Mouse (Mus musculus): Measurements from ENCODE around the gene Smyd3.

Smyd3 gene

DNA sequence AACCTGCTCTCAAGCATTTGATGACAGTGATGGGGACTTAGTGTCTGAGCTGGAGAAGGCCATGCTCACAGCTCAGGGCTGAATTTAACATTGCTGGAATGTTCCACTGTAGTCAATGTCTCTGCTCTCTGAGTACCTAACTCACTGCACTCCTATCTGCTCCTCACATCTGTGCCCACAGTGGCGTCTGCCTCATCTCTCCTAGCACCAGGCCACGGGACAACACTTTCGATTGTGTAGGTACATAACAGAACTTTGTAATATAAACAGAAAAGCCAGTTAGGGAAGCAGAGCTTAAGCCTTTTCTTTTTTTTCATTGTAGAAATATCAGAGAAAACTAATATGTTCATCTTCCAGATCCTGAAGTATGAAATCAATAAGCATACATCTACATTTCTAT is 462.1 kb downstream of the Smyd3 start:
- DNase-seq, result no peak

DNA sequence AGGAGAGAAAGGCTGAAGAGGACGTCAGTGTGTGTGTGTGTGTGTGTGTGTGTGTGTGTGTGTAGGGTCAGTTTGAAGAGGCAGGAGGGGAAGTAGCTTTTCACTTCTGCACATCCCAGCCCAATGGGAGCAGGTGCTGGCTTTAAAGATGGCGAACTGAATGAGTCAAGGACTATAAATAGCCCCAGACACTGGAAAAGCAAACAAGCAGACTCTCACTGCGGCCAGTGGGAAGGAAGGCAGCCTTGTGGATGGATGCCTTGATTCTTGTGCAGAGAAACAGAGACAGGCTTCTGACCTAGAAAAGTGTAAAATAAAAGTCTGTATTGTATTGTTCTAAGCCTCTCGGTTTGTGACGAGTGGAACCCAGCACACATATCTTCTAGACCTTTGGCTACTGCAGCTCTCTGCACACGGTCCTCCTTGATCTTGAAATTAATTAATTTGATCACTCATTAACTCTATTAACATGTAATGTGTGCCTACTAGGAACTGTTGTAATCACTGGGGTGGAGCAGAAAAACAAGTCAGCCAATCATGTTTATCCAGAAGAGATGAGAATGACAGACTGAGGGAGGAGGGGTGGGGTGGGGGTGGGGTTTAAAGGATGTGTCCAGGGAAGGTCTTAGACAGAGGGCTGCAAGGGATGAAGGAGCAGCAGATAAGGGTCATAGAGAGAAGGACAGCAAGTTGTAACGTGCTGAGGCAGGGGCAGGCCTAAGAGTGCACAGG is 463.3 kb downstream of the Smyd3 start:
- no peak for DNase-seq

DNA sequence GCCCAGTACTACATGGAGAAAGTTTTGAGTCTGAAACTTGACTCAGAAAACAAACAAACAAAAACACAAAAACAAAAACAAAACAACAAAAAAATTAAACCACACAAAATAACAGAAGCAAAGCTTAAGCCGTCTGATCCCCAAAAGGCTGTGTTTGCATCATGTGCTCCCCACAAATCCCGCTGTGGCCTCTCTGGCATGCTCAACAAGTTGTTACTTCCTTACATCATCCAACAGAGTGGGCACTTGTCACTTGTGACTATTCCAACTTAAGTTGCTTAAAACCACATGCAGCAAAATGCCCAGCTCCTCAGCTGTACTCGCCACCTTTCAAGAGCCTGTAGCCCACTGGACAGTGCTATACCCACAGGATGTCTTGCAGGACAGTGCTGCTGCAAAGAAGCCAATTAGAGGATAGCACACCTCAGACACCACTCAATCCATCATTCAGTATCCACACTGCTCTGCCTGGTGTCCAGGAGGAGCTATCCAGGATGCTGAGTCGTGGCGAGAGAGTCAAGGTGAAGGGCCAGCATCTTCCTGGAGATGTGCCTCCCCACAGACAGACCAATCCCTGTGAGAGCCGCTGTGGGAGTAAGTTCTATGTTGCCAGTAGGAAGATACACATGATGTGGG is 465.2 kb downstream of the Smyd3 start:
- DNase-seq, result no peak

DNA sequence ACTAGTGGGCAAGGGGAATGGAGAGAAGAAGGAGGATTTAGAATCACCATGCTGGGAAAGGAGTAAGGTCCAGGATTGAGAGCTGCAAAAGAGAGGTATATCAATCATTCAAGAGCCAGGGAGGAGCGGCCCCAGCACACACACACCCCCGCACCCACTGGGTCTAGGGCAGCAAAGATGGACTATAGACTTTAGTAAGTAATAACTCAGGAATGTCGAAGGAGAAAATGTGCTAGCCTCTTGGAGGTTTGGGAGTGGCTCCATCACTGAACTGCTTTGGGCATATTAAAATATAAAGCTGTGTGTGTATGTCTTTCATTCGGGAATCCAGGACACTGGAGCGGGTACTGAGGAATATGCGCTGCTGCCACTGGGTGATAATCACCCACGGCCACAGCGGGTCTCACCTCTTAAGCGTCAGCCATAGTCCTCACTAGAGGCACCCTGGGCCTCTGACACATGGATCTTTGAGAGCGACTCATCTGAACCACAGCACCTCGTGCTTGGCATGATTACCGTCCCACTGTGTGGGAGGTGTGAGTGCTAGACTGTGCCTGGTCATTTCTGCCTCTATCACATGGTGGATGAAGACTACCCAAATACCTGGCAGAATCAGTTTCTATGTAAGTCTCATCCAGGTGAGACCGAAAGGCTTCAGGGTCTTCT is 469.8 kb downstream of the Smyd3 start:
- DNase-seq, result no peak

DNA sequence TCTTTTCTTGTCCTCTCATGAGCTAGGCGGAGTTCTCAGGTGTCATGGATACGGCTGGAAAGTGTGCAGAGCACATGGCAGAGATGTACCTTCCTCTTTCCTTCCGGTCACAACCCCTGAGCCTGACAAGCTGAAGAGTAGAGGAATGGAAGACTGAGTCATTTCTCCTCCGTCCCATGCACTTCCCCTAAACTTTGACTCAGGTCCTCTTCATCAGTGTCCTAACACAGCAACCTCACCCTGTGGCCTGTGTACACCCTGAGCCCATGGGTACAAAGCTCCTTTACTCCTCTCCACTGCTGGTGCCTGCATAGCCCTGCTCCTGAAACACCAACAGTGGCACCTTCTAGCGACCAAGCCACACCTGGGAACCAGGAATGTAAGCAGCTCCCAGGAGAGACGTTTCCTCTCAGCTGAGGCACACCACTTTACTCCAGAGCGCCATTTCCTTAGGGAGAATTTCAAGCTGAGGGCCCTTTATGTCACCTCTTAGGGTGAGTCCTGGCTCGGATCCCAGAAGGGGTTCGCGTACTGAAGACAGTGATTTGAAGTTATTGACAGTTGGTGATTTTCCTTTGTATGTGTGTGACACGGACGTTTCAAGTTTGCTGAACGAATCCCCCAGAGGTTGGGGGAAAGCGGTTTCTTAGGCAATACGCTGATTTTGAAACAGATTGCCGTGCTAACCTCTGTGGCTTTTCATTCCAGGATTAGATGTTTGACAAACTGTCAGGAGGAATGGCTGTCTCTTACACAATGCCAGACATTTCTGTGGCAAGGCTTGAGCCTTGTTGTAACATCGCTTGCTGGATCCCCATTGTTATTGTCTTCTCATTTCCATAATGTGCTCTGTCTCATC is 471.8 kb downstream of the Smyd3 start:
- peak; percentile 28 for DNase-seq

DNA sequence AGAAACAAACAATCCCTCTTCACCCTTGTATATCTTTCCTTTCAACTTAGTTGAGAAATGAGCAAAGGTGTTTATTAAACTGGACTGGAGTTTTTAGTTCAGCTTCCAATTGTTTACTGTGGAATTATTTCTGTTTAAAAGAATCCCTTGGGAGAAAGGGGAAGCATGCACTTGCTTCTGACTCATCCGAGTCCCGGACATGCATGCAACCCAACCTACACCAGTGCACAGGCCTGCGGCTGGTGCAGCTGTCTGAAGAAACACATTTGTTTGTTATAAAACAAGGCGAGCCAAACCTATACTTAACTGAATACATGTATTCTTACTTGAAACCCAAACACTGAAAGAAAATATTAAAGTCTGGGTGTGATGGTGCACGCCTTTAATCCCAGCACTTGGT is 473.7 kb downstream of the Smyd3 start:
- no peak for DNase-seq

DNA sequence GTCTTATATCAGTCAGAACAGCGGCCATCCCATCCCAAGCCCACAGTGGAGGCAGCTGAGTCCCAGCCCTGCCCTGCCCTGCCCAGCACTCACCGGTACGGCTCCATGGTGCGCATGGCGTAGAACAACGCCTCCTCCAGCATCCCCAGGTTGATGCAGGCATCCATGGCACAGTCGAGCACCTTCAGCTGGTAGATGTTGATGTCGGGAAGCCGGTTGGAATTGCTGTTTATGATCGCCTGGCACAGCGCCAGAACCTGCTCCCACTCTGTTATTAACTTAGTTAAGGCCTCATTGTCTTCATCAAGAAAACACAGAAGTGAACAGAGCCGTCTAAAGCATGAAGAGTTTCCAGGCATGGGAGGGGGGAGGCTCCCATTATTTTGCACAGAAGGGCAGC is 474.2 kb downstream of the Smyd3 start:
- peak; percentile 32 for DNase-seq

DNA sequence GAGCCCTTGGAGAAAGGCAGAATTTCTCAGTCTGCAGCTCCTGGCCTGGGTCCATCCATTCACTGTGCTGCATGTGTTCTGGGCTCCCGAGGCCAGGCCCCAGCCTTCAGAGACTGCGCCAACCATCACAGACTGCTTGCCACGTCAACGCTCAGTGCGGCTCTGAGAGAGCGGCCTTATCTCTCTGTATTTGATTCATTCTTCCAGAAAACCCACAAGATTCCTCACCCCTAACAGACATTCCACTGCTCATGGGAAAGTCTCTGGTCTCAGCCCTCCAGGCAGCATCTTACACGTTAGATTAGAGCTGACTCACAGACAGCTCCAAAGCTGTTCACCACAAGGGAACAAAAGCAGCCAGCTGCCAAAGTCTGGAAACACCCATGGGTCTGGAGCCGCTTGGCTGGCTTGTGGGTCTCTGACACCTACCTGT is 475.9 kb downstream of the Smyd3 start:
- DNase-seq, result peak; percentile 59

DNA sequence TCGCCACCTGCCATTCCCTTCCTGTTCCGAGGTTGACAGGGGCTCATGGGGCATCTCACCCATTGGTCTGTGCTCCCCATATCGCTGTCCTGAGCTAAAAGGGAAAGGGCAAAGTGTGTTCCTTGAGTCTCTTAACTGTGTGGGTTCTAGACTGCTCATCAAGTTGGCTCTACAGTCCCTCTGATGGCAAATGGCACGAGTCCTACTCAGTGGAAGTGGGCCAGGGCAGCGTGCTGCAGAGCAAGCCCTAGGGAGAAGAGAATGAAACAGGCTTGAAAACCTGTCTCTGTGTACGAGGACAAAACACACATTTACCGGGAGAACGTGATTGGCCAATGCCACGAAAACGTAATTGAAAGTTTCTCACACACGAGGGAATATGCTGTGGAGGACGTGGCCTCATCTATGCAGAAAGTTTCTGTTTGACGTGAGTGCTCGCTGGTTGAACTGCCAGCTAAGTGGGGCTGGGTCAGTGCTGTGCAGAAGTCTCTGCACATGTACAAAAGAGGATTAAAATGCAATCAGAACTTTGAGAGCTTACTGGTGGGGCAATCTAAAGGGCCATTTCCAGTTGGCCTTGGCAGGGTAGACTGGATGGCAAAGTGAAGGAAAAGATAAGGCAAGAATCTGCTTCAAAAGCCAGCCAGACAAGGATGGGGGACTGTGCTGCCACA is 476.5 kb downstream of the Smyd3 start:
- no peak for DNase-seq

DNA sequence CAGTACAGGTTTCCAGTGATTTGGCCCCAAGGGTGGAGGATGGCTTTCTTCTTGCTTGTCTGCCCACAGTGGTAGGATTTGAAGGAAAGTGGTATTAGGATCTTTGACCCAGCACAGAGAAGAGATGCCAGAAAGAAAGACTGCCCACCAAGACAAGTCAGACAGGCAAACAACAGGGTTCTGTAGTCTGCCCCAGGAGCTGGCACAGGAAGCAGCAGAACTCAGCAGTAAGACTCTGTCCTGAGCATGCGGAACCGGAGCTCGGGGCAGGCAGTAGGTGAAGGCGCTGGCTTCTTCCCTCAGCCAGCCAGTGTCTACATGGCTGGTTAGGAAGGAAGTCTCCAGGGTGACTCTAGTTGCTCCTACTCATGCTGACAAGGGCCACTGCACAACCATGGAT is 479.0 kb downstream of the Smyd3 start:
- no peak for DNase-seq

DNA sequence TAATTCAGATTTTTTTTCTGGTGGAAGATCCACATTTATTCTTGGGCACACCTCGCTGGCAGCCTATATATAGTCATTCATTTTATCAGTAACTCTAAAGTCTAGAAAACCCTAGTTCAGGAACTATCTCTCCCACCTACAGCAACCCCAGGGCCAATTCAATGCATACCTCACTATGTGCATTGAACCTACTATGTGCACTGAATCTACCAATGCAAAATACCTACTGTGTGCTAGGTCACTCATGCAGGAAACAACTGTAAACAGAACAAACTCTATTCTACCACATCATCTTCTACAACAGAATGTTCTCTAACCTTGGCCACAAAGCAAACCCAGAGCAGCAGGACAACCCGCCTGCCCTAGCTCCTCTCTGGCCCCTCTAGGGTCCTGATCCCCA is 484.9 kb downstream of the Smyd3 start:
- no peak for DNase-seq

DNA sequence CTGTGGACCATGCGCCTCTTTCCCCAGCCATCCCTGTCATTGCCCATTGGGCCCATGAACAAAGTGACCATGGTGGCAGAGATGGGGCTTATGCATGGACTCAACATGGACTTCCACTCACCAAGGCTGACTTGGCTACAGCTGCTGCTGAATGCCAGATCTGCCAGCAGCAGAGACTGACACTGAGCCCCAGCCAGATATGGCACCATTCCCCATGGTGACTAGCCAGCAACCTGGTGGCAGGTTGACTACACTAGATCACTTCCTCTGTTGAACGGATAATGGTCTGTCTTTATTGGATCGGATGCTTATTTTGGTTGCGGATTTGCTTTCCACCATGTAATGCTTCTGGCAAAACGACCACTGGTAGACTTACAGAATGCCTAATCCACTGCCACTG is 486.3 kb downstream of the Smyd3 start:
- DNase-seq, result no peak

DNA sequence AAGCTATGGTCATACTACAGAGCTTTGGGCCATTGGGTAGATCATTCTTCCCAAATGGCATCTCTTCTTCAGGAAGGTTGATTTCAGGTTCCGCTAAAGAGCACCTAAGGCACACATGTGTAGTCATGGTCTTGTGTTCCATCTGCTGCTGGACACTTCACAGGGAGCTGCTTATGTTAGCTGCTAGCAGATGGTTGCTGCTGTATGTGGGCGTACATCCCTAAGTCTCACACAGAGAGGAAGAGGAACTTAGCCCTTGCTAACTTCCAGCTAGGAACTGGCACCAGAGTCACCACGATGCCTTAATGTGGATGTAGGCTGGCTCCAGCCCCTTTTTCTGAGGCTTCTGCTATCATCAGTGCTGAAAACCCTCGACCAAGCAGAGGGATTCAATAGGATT is 491.2 kb downstream of the Smyd3 start:
- DNase-seq, result no peak

DNA sequence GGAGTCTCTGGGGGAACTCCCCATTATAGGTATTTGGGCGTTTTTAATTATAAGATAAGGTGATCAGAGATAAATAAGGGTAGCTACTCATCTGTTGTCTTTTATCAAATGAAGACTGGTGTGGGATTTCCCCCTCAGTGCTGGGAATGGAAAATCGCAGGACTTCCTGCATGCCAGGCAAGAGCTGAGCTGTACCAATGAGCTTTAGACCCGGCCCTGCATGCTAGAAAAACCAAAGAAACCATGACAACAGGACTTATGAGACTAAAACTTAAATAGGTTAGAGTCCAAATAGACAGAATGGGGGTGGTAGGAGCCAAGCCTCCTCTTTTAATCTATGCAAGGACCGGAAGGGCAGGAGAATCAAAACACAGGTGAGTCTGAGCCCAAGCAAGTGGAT is 492.7 kb downstream of the Smyd3 start:
- DNase-seq, result no peak

DNA sequence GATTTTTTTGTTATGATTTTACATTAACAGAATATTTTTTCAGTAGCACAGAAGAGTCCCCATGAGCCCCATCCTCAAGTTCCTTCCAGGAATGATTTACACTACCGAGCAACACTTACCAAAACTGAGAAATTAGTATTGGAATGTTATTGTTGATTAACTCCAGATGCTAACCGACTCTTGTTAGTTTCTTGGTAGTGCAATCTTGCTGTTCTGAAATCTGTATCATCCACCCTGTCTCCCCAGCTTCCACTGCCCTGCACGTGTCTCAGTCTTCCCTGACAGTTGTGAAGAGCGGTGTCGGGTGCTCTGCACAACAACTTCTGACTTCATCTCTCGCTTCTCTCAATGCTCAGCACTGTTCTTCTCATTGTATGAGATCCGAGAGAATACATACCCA is 494.4 kb downstream of the Smyd3 start:
- DNase-seq, result no peak

DNA sequence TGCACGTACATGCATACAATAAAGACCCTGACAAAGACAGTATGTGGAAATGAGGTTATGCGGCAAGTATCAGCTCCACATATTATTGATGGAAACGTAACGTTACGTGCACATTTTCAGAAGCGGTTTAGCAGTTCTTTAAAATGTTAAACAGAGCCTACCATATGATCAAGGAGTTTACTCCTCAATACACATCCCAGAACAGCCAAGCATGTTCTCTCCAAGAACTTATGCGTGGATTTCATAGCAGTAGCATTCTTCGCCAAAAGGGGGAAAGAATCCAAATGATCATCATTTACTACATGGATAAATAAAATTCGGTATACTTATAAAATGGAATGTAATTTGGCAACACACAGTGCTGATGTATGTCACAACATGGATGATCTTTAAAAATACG is 500.4 kb downstream of the Smyd3 start:
- no peak for DNase-seq

DNA sequence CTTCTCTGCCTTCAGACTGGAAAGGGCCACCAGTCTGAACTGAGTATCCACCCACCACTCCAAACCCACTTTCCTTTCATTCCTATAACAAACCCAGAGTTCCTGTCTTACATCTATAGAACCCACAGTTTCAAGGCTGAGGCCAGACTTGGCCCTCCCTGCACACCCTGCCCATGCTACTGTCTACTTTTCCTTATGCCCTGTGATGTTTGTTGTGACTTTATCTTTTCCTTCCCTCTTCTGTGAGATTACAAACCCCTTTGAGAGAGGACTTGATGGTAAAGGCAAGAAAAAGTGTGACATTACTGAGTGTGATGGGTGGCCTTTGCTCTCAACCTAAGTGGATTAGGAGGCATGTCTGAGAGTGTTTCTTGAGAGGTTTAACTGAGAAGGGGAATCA is 504.8 kb downstream of the Smyd3 start:
- DNase-seq, result no peak

DNA sequence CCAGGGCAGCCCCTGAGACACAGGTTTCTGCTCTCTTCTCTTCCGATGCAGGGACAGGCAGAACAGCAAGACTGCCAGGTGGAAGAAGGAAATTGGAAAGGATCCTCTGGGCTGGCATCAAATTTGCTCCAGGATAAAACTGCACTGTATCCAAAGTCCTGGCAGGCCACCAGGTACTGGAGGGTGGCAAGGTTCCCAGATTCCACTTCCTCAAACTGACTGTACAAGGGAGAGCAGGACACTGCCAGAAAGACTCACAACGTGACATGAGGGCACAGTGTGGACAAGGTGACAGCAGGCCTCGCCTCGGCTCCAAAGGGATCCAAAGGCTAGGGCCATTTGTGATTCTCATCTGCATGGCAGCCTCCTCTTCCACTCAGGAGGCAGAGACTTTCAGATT is 505.6 kb downstream of the Smyd3 start:
- DNase-seq, result peak; percentile 57

DNA sequence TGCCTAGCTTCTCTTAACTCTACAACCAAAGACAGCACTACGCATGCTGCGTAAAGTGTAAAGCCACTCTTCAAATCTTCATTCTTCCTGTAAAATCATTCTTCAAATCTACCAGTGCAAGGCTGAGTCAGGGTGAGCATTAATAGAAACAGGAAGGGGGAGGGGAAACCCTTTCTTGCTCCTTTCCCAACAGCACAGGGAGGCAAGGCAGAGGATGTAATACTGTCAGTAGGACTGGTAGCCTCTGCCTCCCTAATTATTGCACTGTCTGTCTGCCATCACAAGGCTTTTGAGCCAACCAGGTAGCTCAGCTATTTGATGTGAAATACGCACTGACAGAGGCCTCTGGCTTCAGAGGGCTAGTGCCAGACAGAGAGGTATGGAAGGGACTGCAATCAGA is 507.1 kb downstream of the Smyd3 start:
- no peak for DNase-seq

DNA sequence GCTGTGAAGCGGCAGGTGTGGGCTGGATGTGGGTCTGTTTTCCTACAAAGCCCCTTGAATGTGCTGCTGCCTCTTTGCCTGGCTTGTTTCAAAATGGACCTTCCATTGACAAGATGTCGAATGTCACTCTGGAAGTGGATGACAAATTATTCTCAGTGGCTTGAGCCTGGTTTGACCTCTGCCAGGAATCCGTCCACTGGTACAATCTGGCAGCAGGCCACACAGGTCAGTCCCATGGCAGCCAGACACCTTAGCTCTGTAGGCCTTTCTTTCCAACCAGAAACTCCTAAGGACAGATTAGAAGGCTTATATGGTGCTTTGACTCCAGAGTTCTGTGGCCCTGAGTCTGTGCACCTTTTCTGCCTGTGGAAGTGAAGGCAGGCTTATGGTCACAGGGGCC is 507.9 kb downstream of the Smyd3 start:
- no peak for DNase-seq

DNA sequence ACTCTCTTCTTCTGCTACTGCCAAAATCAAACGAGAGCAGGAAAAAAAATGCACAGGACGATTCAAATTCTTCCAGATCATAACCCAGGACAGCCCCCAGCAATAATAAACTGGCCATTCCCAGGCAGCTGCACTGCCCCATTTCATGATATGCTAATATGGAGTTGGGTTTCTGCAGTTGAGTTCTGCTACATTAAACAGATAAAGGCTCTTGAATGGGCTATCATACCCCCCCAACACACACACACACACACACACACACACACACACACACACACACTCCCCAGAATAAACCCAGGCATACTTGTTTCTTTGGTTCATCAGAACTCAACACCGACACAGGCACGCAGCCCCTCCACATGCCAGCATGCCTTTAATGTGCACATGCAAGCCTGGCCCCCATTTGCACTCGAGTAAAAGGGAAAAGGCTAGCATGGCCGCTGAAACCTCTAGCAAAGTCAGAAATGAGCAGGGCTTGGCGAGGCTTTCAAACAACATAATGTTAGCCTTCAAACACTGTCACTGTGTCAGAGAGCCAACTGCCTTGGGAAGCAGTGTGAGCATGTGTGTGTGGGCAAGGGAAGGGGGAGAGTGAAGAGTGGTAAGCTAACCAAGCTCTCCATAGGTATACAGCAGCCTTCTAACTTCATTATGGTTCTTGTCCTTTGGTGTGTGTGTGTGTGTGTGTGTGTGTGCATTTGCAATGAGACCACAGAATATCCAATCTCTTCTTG is 513.5 kb downstream of the Smyd3 start:
- no peak for DNase-seq

All from lung, postnatal 10 days (tissue).